ENCODE assay signal across 35 mouse cellular contexts in genomic region chr8:119513405-119513804, GRCm38 (mm10). TPM values are rescaled to one million over a fixed set of nuclear protein-coding genes. Genes with fewer than 3 reads are reported as not detected.
DNase-seq lines count a peak whose midpoint lies in the region; ATAC-seq and TF ChIP-seq lines count a peak whose summit lies in the region.
"Had no signal": no experiment of that assay in that cellular context is flagged by ENCODE, and none has a peak within 500 bp of the region (broad histone marks: within the 10 kb centered on the region; RNA-seq: fewer than 3 reads in every experiment).

No protein-coding gene starts in this region.

- H3K27me3 ChIP-seq in lung, postnatal 0 days (replicated peaks; ENCODE audit: insufficient read depth, low read length): no peaks in the 10 kb centered on the region
- H3K27me3 ChIP-seq: forebrain, embryonic 12.5 days; heart, embryonic 15.5 days; kidney, embryonic 15.5 days; limb, embryonic 12.5 days; liver, embryonic 12.5 days; midbrain, embryonic 15.5 days; Patski had no signal

- no peak overlapping the region for H3K9ac ChIP-seq in lung, postnatal 0 days (replicated peaks; ENCODE audit: low read depth)
- H3K9ac ChIP-seq: forebrain, embryonic 12.5 days; forebrain, postnatal 0 days; heart, embryonic 15.5 days; kidney, embryonic 15.5 days; limb, embryonic 12.5 days; liver, embryonic 12.5 days; liver, postnatal 0 days; midbrain, embryonic 15.5 days had no signal

- peak; percentile 8 for DNase-seq in gastrocnemius, adult 18-20 months (ENCODE audit: low spot score)
- no peak for DNase-seq in gastrocnemius, postnatal 10 days
- DNase-seq in lung, postnatal 36 days: peak; percentile 20
- DNase-seq in lung, postnatal 0 days (ENCODE audit: low spot score): no peak
- DNase-seq in cerebellum, adult 9-10 months: peak; percentile 68
- DNase-seq in cerebellum, postnatal 36 days: peak; percentile 69 to 77
- DNase-seq in thymus, postnatal 0 days (ENCODE audit: low spot score): no peak
- no peak for DNase-seq in natural killer cell, adult 2 months (ENCODE audit: low spot score in 2 of 2)
- DNase-seq: adrenal gland, postnatal 10 days; forebrain, postnatal 0 days; gastrocnemius, postnatal 36 days; heart, adult 2 months; kidney, adult 18-20 months; kidney, postnatal 4 days; liver, postnatal 0 days; right cerebral cortex, adult 18-20 months; spleen, adult 18-20 months; thymus, adult 18-20 months; thymus, postnatal 36 days had no signal

- H3K4me1 ChIP-seq in lung, postnatal 0 days (ENCODE audit: insufficient read depth, low read depth, low read length): no peaks in the 10 kb centered on the region
- H3K4me1 ChIP-seq: kidney, embryonic 15.5 days; limb, embryonic 12.5 days had no signal

- ATAC-seq in lung, postnatal 0 days: no peak
- ATAC-seq: forebrain, postnatal 0 days; hindbrain, embryonic 16.5 days; liver, embryonic 12.5 days; liver, postnatal 0 days; midbrain, embryonic 15.5 days; Patski had no signal

- no peak overlapping the region for H3K27ac ChIP-seq in lung, postnatal 0 days (ENCODE audit: low read length)
- H3K27ac ChIP-seq: forebrain, embryonic 12.5 days; heart, adult 2 months; heart, embryonic 15.5 days; kidney, embryonic 15.5 days; limb, embryonic 12.5 days; liver, embryonic 12.5 days; midbrain, embryonic 10.5 days; midbrain, embryonic 15.5 days had no signal

- WGBS in lung, postnatal 0 days: 58% methylated on average over 4 of the region's 4 CpGs

- no peak overlapping the region for H3K4me3 ChIP-seq in lung, postnatal 0 days (ENCODE audit: low read depth, low read length)
- H3K4me3 ChIP-seq: forebrain, embryonic 12.5 days; heart, adult 2 months; heart, embryonic 15.5 days; kidney, embryonic 15.5 days; limb, embryonic 12.5 days; liver, embryonic 12.5 days; midbrain, embryonic 10.5 days; midbrain, embryonic 15.5 days had no signal

- no peak for TF ChIP-seq EP300 in lung, postnatal 0 days (IDR thresholded peaks at IDR 0.05)

- no peak for TF ChIP-seq CTCF in lung, postnatal 0 days (IDR thresholded peaks at IDR 0.05)

- H3K36me3 ChIP-seq in lung, postnatal 0 days (ENCODE audit: insufficient read depth, low read length): peaks cover 51% of the 10 kb centered on the region

- no peak overlapping the region for H3K4me2 ChIP-seq in lung, postnatal 0 days (replicated peaks; ENCODE audit: low read depth, low read length)
- H3K4me2 ChIP-seq: forebrain, embryonic 12.5 days; heart, embryonic 15.5 days; kidney, embryonic 15.5 days; limb, embryonic 12.5 days; liver, embryonic 12.5 days; midbrain, embryonic 15.5 days had no signal

- H3K9me3 ChIP-seq in lung, postnatal 0 days (ENCODE audit: low read length): no peaks in the 10 kb centered on the region
- H3K9me3 ChIP-seq: forebrain, embryonic 12.5 days; G1E; heart, embryonic 15.5 days; kidney, embryonic 15.5 days; limb, embryonic 12.5 days; liver, embryonic 12.5 days; midbrain, embryonic 10.5 days; midbrain, embryonic 15.5 days had no signal

RNA-seq across cellular contexts. Expression of gene Slc38a8, which starts 11.9 kb away (rescaled TPM):
- total RNA-seq in gastrocnemius, adult 18-20 months (2021): not detected
- total RNA-seq in gastrocnemius, postnatal 10 days (2021): not detected
- polyA plus RNA-seq in lung, postnatal 0 days (2015; fragmentation: Nextera tagmentation; extraction: Ambion mirVana): not detected in 2 replicates
- polyA plus RNA-seq in thymus, postnatal 0 days (2015; fragmentation: Nextera tagmentation; extraction: Ambion mirVana): 0.18 TPM in 1 of 2 replicates, not detected in the other
- total RNA-seq: adrenal gland, postnatal 10 days; forebrain, postnatal 0 days; gastrocnemius, postnatal 36 days; heart, adult 2 months; heart, postnatal 25 days; megakaryocyte progenitor cell, adult 5-6 weeks had no signal
- polyA plus RNA-seq: G1E; heart, adult 2 months; heart, embryonic 15.5 days; hindbrain, embryonic 11.5 days; hindbrain, embryonic 16.5 days; kidney, embryonic 15.5 days; liver, embryonic 12.5 days; liver, postnatal 0 days; lung, embryonic 16.5 days; midbrain, embryonic 15.5 days; neural tube, embryonic 11.5 days; Patski; stomach, embryonic 16.5 days had no signal

RNA-seq across cellular contexts. Expression of gene Mbtps1, which starts 45.1 kb away (rescaled TPM):
- 10 to 100 TPM; 20.2 to 21.1 TPM for total RNA-seq in gastrocnemius, adult 18-20 months (2021)
- 10 to 100 TPM; 55.4 to 65.0 TPM for total RNA-seq in gastrocnemius, postnatal 10 days (2021)
- polyA plus RNA-seq in lung, postnatal 0 days (2015; fragmentation: Nextera tagmentation; extraction: Ambion mirVana): 64.4 and 67.4 TPM in 2 replicates
- polyA plus RNA-seq in thymus, postnatal 0 days (2015; fragmentation: Nextera tagmentation; extraction: Ambion mirVana): 88.5 and 92.3 TPM in 2 replicates

Comparison
In these comparisons a context has a peak if more than half of its experiments do, and no peak if none do; other contexts are left out.
1. DNase-seq: peak in gastrocnemius, adult 18-20 months (single experiment), lung, postnatal 36 days (single experiment), cerebellum, adult 9-10 months (single experiment) and cerebellum, postnatal 36 days (2 of 2); none in gastrocnemius, postnatal 10 days (single experiment), lung, postnatal 0 days (single experiment), thymus, postnatal 0 days (single experiment) and natural killer cell, adult 2 months (0 of 2).